Mouse (Mus musculus) thymus, adult 2 months (tissue): ENCODE measurements around the gene Trio. TPM values are rescaled to one million over a fixed set of nuclear protein-coding genes. Genes with fewer than 3 reads are reported as not detected.

ENCODE experiments used
- DNase-seq: peaks from one replicate; pipeline ENCODE4 v3.0.0; 2021
- H3K27ac ChIP-seq: fragments of 200-500 bp; 2 replicates; pipeline ENCODE4 v1.5.1; 2012; ENCODE audit warnings: low read length, control low read depth; ENCODE audit not compliant: control insufficient read depth, insufficient read depth
- H3K27me3 ChIP-seq: fragments of 200-500 bp; 2 replicates; pipeline ENCODE4 v1.6.1; 2012; ENCODE audit warnings: mild to moderate bottlenecking, low read length, moderate library complexity, mixed read lengths; ENCODE audit not compliant: control insufficient read depth, insufficient read depth
- H3K36me3 ChIP-seq: fragments of 200-500 bp; 2 replicates; pipeline ENCODE4 v1.6.1; 2012; ENCODE audit warnings: mild to moderate bottlenecking, low read length, moderate library complexity; ENCODE audit not compliant: control insufficient read depth, insufficient read depth
- H3K4me1 ChIP-seq: fragments of 200-500 bp; replicated peaks from 2 replicates; pipeline ENCODE4 v1.6.1; 2012; ENCODE audit warnings: low read length; ENCODE audit not compliant: control insufficient read depth, insufficient read depth
- H3K4me3 ChIP-seq: fragments of 200-500 bp; 2 replicates; pipeline ENCODE4 v1.5.1; 2012; ENCODE audit warnings: mild to moderate bottlenecking, low read length, control low read depth, moderate library complexity; ENCODE audit not compliant: control insufficient read depth, insufficient read depth
- CTCF ChIP-seq: fragments of 200-500 bp; IDR thresholded peaks from 2 replicates; pipeline ENCODE4 v1.5.1; 2012; ENCODE audit warnings: mild to moderate bottlenecking, control low read depth, low read length, moderate library complexity, borderline replicate concordance; ENCODE audit not compliant: control insufficient read depth, poor library complexity, insufficient read depth; ENCODE audit errors: extremely low read depth
- POLR2A ChIP-seq: fragments of 200-500 bp; IDR thresholded peaks from 2 replicates; pipeline ENCODE4 v1.6.1; 2012; ENCODE audit warnings: mild to moderate bottlenecking, low read length, control low read depth, moderate library complexity; ENCODE audit not compliant: control insufficient read depth, poor library complexity, insufficient read depth; ENCODE audit errors: extremely low read depth
- WGBS: fragments of 180-500 bp; shearing (Covaris S2); methylation state at CpG from one replicate; pipeline ENCODE4 v1.1.7; 2018; 5-methylcytosine and 5-hydroxymethylcytosine counted together
- polyA plus RNA-seq: library from polyadenylated mRNA; depleted of rRNA; stranded (reverse); fragments of >200 nt; gene quantifications from 2 replicates; pipeline ENCODE4 v1.2.3, GENCODE M21; 2012

Trio gene
- polyA plus RNA-seq, 1 experiment: 24.9 TPM

DNA sequence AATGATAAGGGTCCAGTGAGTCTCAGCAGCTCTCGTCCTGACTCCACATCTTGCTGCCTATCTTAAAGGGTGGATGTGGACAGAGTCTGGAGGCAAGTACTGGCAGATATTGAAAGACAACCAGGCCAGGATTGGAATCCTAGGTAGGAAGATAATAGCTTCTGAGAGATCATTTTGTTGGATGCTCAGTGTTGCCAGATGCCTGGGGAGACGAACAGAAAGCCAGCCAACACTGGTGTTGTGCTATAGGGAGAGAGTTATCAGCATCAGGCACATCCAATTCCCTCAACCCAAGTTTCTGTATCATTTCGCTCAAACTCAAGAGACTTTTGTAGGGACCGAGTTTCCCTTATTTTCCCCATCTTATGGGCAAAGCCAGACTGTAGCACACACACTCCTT lies 238.5 kb downstream of the Trio start:
- Histone ChIP-seq H3K27me3 (no peaks in the 10 kb centered on the region), H3K36me3 (no peaks in the 10 kb centered on the region), H3K27ac (no peak overlapping the region), H3K4me3 (no peak overlapping the region), H3K4me1 (peaks cover 24% of the 10 kb centered on the region)
- no peak for TF ChIP-seq CTCF
- no peak for TF ChIP-seq POLR2A
- WGBS: 93% methylated on average over 4 of the region's 4 CpGs
- DNase-seq: no peak

- 94% methylated on average over 11 of the region's 11 CpGs for WGBS
- Histone ChIP-seq H3K36me3 (no peaks in the 10 kb centered on the region), H3K4me3 (no peak overlapping the region), H3K27me3 (no peaks in the 10 kb centered on the region), H3K27ac (no peak overlapping the region), H3K4me1 (peaks cover 24% of the 10 kb centered on the region)
- no peak for DNase-seq
- TF ChIP-seq POLR2A (no peak), CTCF (no peak)
Measured at GRCm38 (mm10) chr15:27786418-27786817, 239.2 kb downstream of the Trio start.

GRCm38 (mm10) chr15:27785280-27786001 lies 240.2 kb downstream of the Trio start:
- H3K4me3 ChIP-seq: no peak overlapping the region
- WGBS: 50% methylated on average over 12 of the region's 12 CpGs
- TF ChIP-seq CTCF: no peak
- TF ChIP-seq POLR2A: no peak
- H3K27me3 ChIP-seq: no peaks in the 10 kb centered on the region
- peaks cover 27% of the 10 kb centered on the region for H3K4me1 ChIP-seq
- peak; percentile 42 for DNase-seq
- peak overlapping the region; percentile 61 for H3K27ac ChIP-seq
- no peaks in the 10 kb centered on the region for H3K36me3 ChIP-seq

DNA sequence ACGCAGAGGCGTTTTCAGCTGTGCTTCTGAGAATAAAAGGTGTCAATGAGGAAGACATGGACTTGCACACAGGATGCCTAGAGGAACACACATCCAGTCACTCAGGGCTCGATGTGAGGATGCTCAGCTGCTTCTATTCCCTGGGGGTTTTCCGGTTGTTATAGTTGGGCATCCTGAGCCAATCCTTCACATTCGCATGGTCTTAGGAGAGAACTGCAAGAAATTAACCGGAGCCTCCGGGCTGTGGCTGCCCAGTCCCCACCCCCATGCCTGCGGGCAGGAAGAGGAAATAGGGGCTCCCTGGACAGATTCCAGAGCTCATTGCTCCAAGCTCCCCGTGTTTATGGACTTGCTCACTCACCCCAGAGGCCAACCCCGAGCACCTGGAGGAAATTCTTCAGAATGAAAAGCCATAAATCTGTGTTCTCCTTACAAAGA lies 241.5 kb downstream of the Trio start:
- peak overlapping the region; percentile 34 for H3K4me3 ChIP-seq
- peaks cover 27% of the 10 kb centered on the region for H3K4me1 ChIP-seq
- no peaks in the 10 kb centered on the region for H3K36me3 ChIP-seq
- peak; percentile 33 for DNase-seq
- under 1% methylated on average over 10 of the region's 10 CpGs for WGBS
- no peaks in the 10 kb centered on the region for H3K27me3 ChIP-seq
- TF ChIP-seq CTCF: no peak
- TF ChIP-seq POLR2A: no peak
- H3K27ac ChIP-seq: peak overlapping the region; percentile 91

- no peaks in the 10 kb centered on the region for H3K36me3 ChIP-seq
- TF ChIP-seq CTCF (no peak), POLR2A (no peak)
- peaks cover 27% of the 10 kb centered on the region for H3K4me1 ChIP-seq
- H3K4me3 ChIP-seq: peak overlapping the region; percentile 34
- DNase-seq: peak; percentile 55
- 1% methylated on average over 12 of the region's 12 CpGs for WGBS
- no peaks in the 10 kb centered on the region for H3K27me3 ChIP-seq
- H3K27ac ChIP-seq: peak overlapping the region; percentile 91
Measured at GRCm38 (mm10) chr15:27783541-27784125, 242.0 kb downstream of the Trio start.

DNA sequence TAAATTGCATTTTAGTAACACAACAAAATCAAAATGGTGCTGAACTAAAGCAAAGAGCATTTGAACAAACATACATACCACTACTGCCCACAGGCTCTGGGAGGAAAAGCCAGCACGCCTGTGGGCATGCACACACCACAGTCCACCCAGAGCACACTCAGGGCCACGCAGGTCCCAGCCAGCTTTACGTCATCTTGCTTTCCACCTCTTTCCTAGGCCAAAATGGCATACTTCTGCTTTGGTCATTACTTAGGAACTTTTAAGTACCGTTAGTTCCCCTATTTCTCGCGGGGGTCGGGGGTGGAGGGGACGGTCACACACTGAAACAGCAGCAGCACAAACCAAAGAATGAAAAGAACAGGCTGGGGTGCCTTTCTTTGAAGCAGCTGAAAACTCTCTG lies 242.6 kb downstream of the Trio start:
- Histone ChIP-seq H3K36me3 (no peaks in the 10 kb centered on the region), H3K4me3 (no peak overlapping the region), H3K27me3 (no peaks in the 10 kb centered on the region), H3K4me1 (peaks cover 27% of the 10 kb centered on the region), H3K27ac (peak overlapping the region; percentile 91; the same call in 1 of the 2 replicates)
- TF ChIP-seq POLR2A (no peak), CTCF (no peak)
- WGBS: 35% methylated on average over 8 of the region's 8 CpGs
- no peak for DNase-seq

GRCm38 (mm10) chr15:27782383-27783036 lies 243.1 kb downstream of the Trio start:
- Histone ChIP-seq H3K36me3 (no peaks in the 10 kb centered on the region), H3K4me1 (peaks cover 29% of the 10 kb centered on the region), H3K27me3 (no peaks in the 10 kb centered on the region), H3K27ac (no peak overlapping the region), H3K4me3 (no peak overlapping the region)
- WGBS: 74% methylated on average over 15 of the region's 15 CpGs
- DNase-seq: no peak
- TF ChIP-seq CTCF (no peak), POLR2A (no peak)
